Mouse (Mus musculus) cerebellum, adult 2 months (tissue): ENCODE results near the gene Map2k5.

Experiments used
- CTCF ChIP-seq: fragments of 200-500 bp; IDR thresholded peaks from 2 replicates; pipeline ENCODE4 v1.5.1; 2011; ENCODE audit warnings: low read depth, mild to moderate bottlenecking, control low read depth, low read length, moderate library complexity, borderline replicate concordance; ENCODE audit not compliant: insufficient read depth
- POLR2A ChIP-seq: fragments of 200-500 bp; IDR thresholded peaks from 2 replicates; pipeline ENCODE4 v1.6.1; 2011; ENCODE audit warnings: low read length, control low read depth, borderline replicate concordance; ENCODE audit not compliant: insufficient read depth

- TF ChIP-seq CTCF (no peak), POLR2A (no peak)
Measured at GRCm38 (mm10) chr9:63183864-63184263, 193.8 kb downstream of the Map2k5 start.
